Mouse (Mus musculus) kidney, adult 2 months (tissue): ENCODE measurements at regions not wholly inside any gene's neighbourhood (a gene's known extent, or its start where the extent isn't known, plus 50 kb on each side); places are given as distances from the start of the nearest gene placed in this dataset.

Experiments used
- DNase-seq: peaks from one replicate; pipeline ENCODE4 v3.0.0; 2021
- H3K27ac ChIP-seq: fragments of 200-500 bp; 2 replicates; pipeline ENCODE4 v1.5.1; 2012; ENCODE audit warnings: low read depth, low read length, control low read depth, inconsistent platforms; ENCODE audit not compliant: insufficient read depth
- H3K27me3 ChIP-seq: fragments of 200-500 bp; replicated peaks from 2 replicates; pipeline ENCODE4 v1.6.1; 2012; ENCODE audit warnings: mild to moderate bottlenecking, moderate library complexity, low read length, inconsistent platforms; ENCODE audit not compliant: control insufficient read depth, insufficient read depth
- H3K36me3 ChIP-seq: fragments of 200-500 bp; 2 replicates; pipeline ENCODE4 v1.6.1; 2012; ENCODE audit warnings: mild to moderate bottlenecking, moderate library complexity, low read length, inconsistent platforms; ENCODE audit not compliant: control insufficient read depth, insufficient read depth
- H3K4me1 ChIP-seq: fragments of 200-500 bp; 2 replicates; pipeline ENCODE4 v1.6.1; 2011; ENCODE audit warnings: low read length; ENCODE audit not compliant: control insufficient read depth, insufficient read depth
- H3K4me3 ChIP-seq: fragments of 200-500 bp; 2 replicates; pipeline ENCODE4 v1.5.1; 2011; ENCODE audit warnings: mild to moderate bottlenecking, low read depth, low read length, control low read depth; ENCODE audit not compliant: insufficient read depth
- CTCF ChIP-seq: fragments of 200-500 bp; conservative IDR thresholded peaks from 2 replicates; pipeline ENCODE4 v1.5.1; 2011; ENCODE audit warnings: low read depth, mild to moderate bottlenecking, control low read depth, low read length, moderate library complexity, mixed read lengths; ENCODE audit not compliant: insufficient read depth, insufficient read length
- POLR2A ChIP-seq: fragments of 200-500 bp; IDR thresholded peaks from one replicate; pipeline ENCODE4 v1.6.1; 2011; ENCODE audit warnings: low read depth, low read length, control low read depth
- WGBS: fragments of 180-500 bp; shearing (Covaris S2); methylation state at CpG from one replicate; pipeline ENCODE4 v1.1.7; 2018; 5-methylcytosine and 5-hydroxymethylcytosine counted together

DNA sequence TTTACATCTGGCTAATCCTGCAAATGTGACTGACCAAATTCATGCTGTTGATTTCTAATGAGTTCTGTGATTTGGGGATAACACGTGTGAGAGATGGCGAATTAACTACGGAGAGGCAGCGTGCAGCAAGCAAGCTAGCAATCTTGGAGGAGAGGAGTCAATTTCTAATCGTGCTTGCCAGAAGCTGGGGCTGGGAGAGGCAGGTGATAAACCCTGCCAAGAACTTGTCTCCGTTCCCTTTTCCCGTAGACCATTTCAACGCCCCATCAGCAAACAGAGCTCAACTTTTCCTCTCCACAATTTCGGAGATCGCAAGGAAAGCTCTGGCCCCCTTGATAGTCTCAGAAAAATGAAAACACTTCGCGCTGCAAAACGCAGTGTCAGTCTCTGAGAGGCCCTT, 183.0 kb downstream of the Sox4 start:
- no peaks in the 10 kb centered on the region for H3K27me3 ChIP-seq
- no peak overlapping the region for H3K4me3 ChIP-seq
- peak; percentile 7 for DNase-seq
- H3K27ac ChIP-seq = no peak overlapping the region
- no peaks in the 10 kb centered on the region for H3K4me1 ChIP-seq
- TF ChIP-seq CTCF (no peak), POLR2A (no peak)
- 53% methylated on average over 13 of the region's 13 CpGs for WGBS
- H3K36me3 ChIP-seq = no peaks in the 10 kb centered on the region

GRCm38 (mm10) chr13:28770018-28770417, 183.5 kb downstream of the Sox4 start:
- no peaks in the 10 kb centered on the region for H3K4me1 ChIP-seq
- H3K36me3 ChIP-seq = no peaks in the 10 kb centered on the region
- H3K4me3 ChIP-seq = no peak overlapping the region
- DNase-seq = no peak
- no peak for TF ChIP-seq CTCF
- no peak for TF ChIP-seq POLR2A
- no peak overlapping the region for H3K27ac ChIP-seq
- 63% methylated on average over 4 of the region's 4 CpGs for WGBS
- no peaks in the 10 kb centered on the region for H3K27me3 ChIP-seq

DNA sequence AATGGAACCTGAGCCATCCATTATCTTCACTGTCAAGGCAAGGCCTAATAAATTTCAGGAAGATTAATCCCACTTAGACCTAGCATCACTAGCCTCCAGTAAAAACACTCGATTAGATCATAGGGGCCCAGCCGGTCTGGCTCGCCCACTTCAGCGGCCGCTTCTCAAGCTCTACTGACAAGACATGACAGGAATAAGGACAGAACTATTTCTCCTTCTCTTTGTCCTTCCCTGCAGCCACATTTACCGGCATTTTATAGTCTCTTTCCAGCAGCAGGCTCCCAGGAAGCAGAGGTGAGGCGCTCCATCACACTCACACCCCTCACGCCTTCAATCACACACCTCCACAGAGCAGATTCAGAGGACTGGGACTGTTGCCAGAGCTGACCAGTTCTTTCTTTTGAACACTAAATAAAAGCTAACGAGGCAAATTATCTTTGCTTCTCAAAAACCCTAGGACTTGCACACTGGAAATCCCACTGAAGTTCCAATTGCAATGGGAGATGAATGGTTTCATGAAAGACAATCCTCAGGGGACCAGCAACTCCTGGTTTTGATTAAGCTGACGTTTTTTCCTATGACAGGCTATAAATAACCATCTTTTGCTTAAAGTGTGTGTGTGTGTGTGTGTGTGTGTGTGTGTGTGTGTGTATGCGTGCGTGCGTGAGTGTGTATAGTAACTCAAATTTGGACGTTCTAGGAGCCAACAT, 184.6 kb downstream of the Sox4 start:
- Histone ChIP-seq H3K27me3 (no peaks in the 10 kb centered on the region), H3K27ac (no peak overlapping the region), H3K4me3 (no peak overlapping the region), H3K4me1 (no peaks in the 10 kb centered on the region), H3K36me3 (no peaks in the 10 kb centered on the region)
- 66% methylated on average over 14 of the region's 14 CpGs for WGBS
- TF ChIP-seq CTCF (no peak), POLR2A (no peak)
- DNase-seq = peak; percentile 14

DNA sequence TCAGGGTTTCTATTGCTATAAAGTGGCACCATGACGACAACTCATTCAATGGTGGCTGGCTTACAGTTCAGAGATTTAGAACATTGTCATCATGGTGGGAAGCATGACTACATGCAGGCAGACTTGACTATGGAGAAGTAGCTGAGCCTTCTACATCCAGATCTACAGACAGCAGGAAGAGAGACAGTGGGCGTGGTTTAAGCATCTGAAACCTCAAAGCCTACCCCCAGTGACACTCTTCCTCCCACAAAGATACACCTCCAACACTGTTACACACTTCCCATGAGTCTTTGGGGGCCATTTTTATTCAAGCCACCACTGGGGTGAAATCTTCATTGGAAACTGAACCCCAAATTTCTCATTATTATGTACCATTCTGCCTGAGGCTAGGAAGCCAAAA, 191.0 kb downstream of the Sox4 start:
- WGBS = 95% methylated on average over 2 of the region's 2 CpGs
- no peak for DNase-seq
- Histone ChIP-seq H3K4me3 (no peak overlapping the region), H3K4me1 (no peaks in the 10 kb centered on the region; the same call in 1 of the 2 replicates), H3K27me3 (no peaks in the 10 kb centered on the region), H3K27ac (no peak overlapping the region), H3K36me3 (no peaks in the 10 kb centered on the region)
- TF ChIP-seq POLR2A (no peak), CTCF (no peak)

GRCm38 (mm10) chr13:28759026-28759425, 194.5 kb downstream of the Sox4 start:
- 32% methylated on average over 3 of the region's 3 CpGs for WGBS
- no peaks in the 10 kb centered on the region for H3K27me3 ChIP-seq
- no peak overlapping the region for H3K4me3 ChIP-seq
- peak; percentile 10 for DNase-seq
- no peak overlapping the region for H3K27ac ChIP-seq
- H3K36me3 ChIP-seq = no peaks in the 10 kb centered on the region
- H3K4me1 ChIP-seq = peaks cover 3% of the 10 kb centered on the region; the same call in 1 of the 2 replicates
- TF ChIP-seq POLR2A (no peak), CTCF (no peak)

GRCm38 (mm10) chr13:28757846-28758522, 195.5 kb downstream of the Sox4 start:
- Histone ChIP-seq H3K27ac (peak overlapping the region; percentile 12), H3K27me3 (no peaks in the 10 kb centered on the region), H3K4me3 (peak overlapping the region; percentile 21), H3K36me3 (no peaks in the 10 kb centered on the region), H3K4me1 (peaks cover 3% of the 10 kb centered on the region; the same call in 1 of the 2 replicates)
- peak; percentile 90 for DNase-seq
- WGBS = 9% methylated on average over 13 of the region's 13 CpGs
- TF ChIP-seq POLR2A = no peak
